Comparison of ENCODE assay signal across 8 mouse cellular contexts in genomic region chr17:56182975-56183657, GRCm38 (mm10). TPM values are rescaled to one million over a fixed set of nuclear protein-coding genes. Genes with fewer than 3 reads are reported as not detected.
DNase-seq lines count a peak whose midpoint lies in the region; ATAC-seq and TF ChIP-seq lines count a peak whose summit lies in the region.

No protein-coding gene starts in this region.

- ATAC-seq in embryonic facial prominence, embryonic 14.5 days (ENCODE audit: low read depth), result peak; percentile 5; the same call in 1 of the 2 replicates
- peak; percentile 39 for ATAC-seq in intestine, postnatal 0 days

- H3K9ac ChIP-seq in embryonic facial prominence, embryonic 14.5 days (ENCODE audit: low read depth, low read length), result peak overlapping the region; percentile 79
- H3K9ac ChIP-seq in intestine, postnatal 0 days (ENCODE audit: low read depth, low read length), result peak overlapping the region; percentile 87

- H3K9me3 ChIP-seq in embryonic facial prominence, embryonic 14.5 days (ENCODE audit: control insufficient read depth, low read length), result no peaks in the 10 kb centered on the region
- no peaks in the 10 kb centered on the region for H3K9me3 ChIP-seq in intestine, postnatal 0 days (ENCODE audit: control insufficient read depth)

- 2% methylated on average over 14 of the region's 14 CpGs for WGBS in embryonic facial prominence, embryonic 14.5 days
- 1% methylated on average over 14 of the region's 14 CpGs for WGBS in intestine, postnatal 0 days

- peak overlapping the region; percentile 93 for H3K4me2 ChIP-seq in embryonic facial prominence, embryonic 14.5 days (ENCODE audit: low read depth, low read length)
- peak overlapping the region; percentile 86 for H3K4me2 ChIP-seq in intestine, postnatal 0 days (replicated peaks; ENCODE audit: low read depth)

- H3K4me3 ChIP-seq in embryonic facial prominence, embryonic 14.5 days (ENCODE audit: low read depth, low read length), result peak overlapping the region; percentile 67
- H3K4me3 ChIP-seq in intestine, postnatal 0 days (ENCODE audit: low read depth, low read length), result peak overlapping the region; percentile 94

- no peak for TF ChIP-seq CTCF in intestine, postnatal 0 days (IDR thresholded peaks at IDR 0.05; ENCODE audit: low read depth)

- H3K27ac ChIP-seq in embryonic facial prominence, embryonic 14.5 days (replicated peaks; ENCODE audit: low read depth, low read length), result peak overlapping the region; percentile 54
- H3K27ac ChIP-seq in intestine, postnatal 0 days (ENCODE audit: low read depth, low read length), result peak overlapping the region; percentile 75

- DNase-seq in cerebellum, adult 11-12 months, result peak; percentile 43
- DNase-seq in cerebellum, postnatal 4 days (ENCODE audit: low spot score in 2 of 2), result no peak
- peak; percentile 55 for DNase-seq in 3T3-L1 (ENCODE audit: low read depth, low spot score)
- no peak for DNase-seq in embryonic facial prominence, embryonic 14.5 days (ENCODE audit: low spot score)
- DNase-seq in naive thymus-derived CD4-positive, alpha-beta T cell, adult 2 months (ENCODE audit: low read depth), result peak; percentile 33
- no peak for DNase-seq in frontal cortex, postnatal 36 days (ENCODE audit: low spot score in 2 of 2)
- no peak for DNase-seq in lung, postnatal 10 days

- H3K4me1 ChIP-seq in embryonic facial prominence, embryonic 14.5 days (ENCODE audit: control insufficient read depth, insufficient read depth, low read length), result 0 out of 2 replicates have a peak, but pooled peaks cover 7% of the 10 kb centered on the region
- H3K4me1 ChIP-seq in intestine, postnatal 0 days (replicated peaks; ENCODE audit: control insufficient read depth, insufficient read depth, low read length), result no peaks in the 10 kb centered on the region

- H3K36me3 ChIP-seq in embryonic facial prominence, embryonic 14.5 days (ENCODE audit: control insufficient read depth, insufficient read depth, low read length), result peaks cover 57% of the 10 kb centered on the region
- H3K36me3 ChIP-seq in intestine, postnatal 0 days (ENCODE audit: control insufficient read depth, insufficient read depth), result peaks cover 55% of the 10 kb centered on the region

- no peaks in the 10 kb centered on the region for H3K27me3 ChIP-seq in embryonic facial prominence, embryonic 14.5 days (replicated peaks; ENCODE audit: control insufficient read depth, insufficient read depth, low read length)
- H3K27me3 ChIP-seq in intestine, postnatal 0 days (replicated peaks; ENCODE audit: control insufficient read depth, insufficient read depth, low read length), result no peaks in the 10 kb centered on the region

RNA-seq across cellular contexts. Expression of gene Mydgf, which starts 0.6 kb away (rescaled TPM):
- polyA plus RNA-seq in embryonic facial prominence, embryonic 14.5 days (2014; fragmentation: Nextera tagmentation; extraction: Ambion mirVana), result 98.8 and 99.5 TPM in 2 replicates
- 83.5 and 90.5 TPM in 2 replicates for polyA plus RNA-seq in intestine, postnatal 0 days (2015; fragmentation: Nextera tagmentation; extraction: Ambion mirVana)

RNA-seq across cellular contexts. Expression of gene Tnfaip8l1, which starts 20.8 kb away (rescaled TPM):
- polyA plus RNA-seq in embryonic facial prominence, embryonic 14.5 days (2014; fragmentation: Nextera tagmentation; extraction: Ambion mirVana), result 10.2 and 12.3 TPM in 2 replicates
- polyA plus RNA-seq in intestine, postnatal 0 days (2015; fragmentation: Nextera tagmentation; extraction: Ambion mirVana), result 4.6 and 5.1 TPM in 2 replicates

RNA-seq across cellular contexts. Expression of gene Dpp9, which starts 35.6 kb away (rescaled TPM):
- polyA plus RNA-seq in embryonic facial prominence, embryonic 14.5 days (2014; fragmentation: Nextera tagmentation; extraction: Ambion mirVana), result 32.5 and 37.1 TPM in 2 replicates
- polyA plus RNA-seq in intestine, postnatal 0 days (2015; fragmentation: Nextera tagmentation; extraction: Ambion mirVana), result 10.6 and 12.0 TPM in 2 replicates

RNA-seq across cellular contexts. Expression of gene Sema6b, which starts 43.0 kb away (rescaled TPM):
- polyA plus RNA-seq in embryonic facial prominence, embryonic 14.5 days (2014; fragmentation: Nextera tagmentation; extraction: Ambion mirVana), result 4.3 and 5.4 TPM in 2 replicates
- 0.94 and 1.1 TPM in 2 replicates for polyA plus RNA-seq in intestine, postnatal 0 days (2015; fragmentation: Nextera tagmentation; extraction: Ambion mirVana)

Comparison
In these comparisons a context has a peak if more than half of its experiments do, and no peak if none do; other contexts are left out.
1. DNase-seq: peak in cerebellum, adult 11-12 months (single experiment), 3T3-L1 (single experiment) and naive thymus-derived CD4-positive, alpha-beta T cell, adult 2 months (single experiment); none in cerebellum, postnatal 4 days (0 of 2), embryonic facial prominence, embryonic 14.5 days (single experiment), frontal cortex, postnatal 36 days (0 of 2) and lung, postnatal 10 days (single experiment).